Mouse (Mus musculus) urinary bladder, postnatal 14 days (tissue): ENCODE data around the gene Dync2li1.

Source experiments
- DNase-seq: peaks from one replicate; pipeline ENCODE4 v3.0.0; 2021; ENCODE audit warnings: low spot score

Gene Dync2li1

GRCm38 (mm10) chr17:84626276-84626856, at the start of gene Dync2li1:
TSS of gene Dync2li1 (plus strand) at chr17:84626496.
- peak; percentile 91 for DNase-seq

GRCm38 (mm10) chr17:84576621-84577293, 49.5 kb upstream of the Dync2li1 start:
- no peak for DNase-seq

DNA sequence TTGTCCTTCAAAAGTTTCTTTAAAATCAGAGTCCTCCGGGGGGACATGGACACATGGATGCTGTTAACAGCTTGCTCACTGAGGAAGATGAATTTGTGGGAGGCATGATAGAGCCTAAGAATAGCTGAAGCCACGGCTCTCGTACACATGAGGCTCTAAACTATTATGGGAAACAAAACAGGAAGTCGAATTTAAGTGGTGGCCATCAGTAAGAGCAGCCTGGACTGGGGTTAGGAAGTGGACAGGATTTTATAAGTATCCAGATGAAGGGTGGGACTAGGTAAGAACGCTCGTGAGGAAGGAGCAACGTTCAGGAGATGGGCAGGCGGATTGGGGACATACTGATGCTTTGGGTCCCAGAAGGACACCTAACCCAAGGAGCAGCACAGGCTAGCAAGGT, 47.0 kb upstream of the Dync2li1 start:
- DNase-seq = no peak

- DNase-seq = no peak
Measured at GRCm38 (mm10) chr17:84579817-84580216, 46.5 kb upstream of the Dync2li1 start.

- no peak for DNase-seq
Measured at GRCm38 (mm10) chr17:84580821-84581220, 45.5 kb upstream of the Dync2li1 start.

- DNase-seq = no peak
Measured at GRCm38 (mm10) chr17:84581740-84582414, 44.4 kb upstream of the Dync2li1 start.

GRCm38 (mm10) chr17:84584107-84584506, 42.2 kb upstream of the Dync2li1 start:
- no peak for DNase-seq

GRCm38 (mm10) chr17:84585104-84585503, 41.2 kb upstream of the Dync2li1 start:
- DNase-seq = peak; percentile 43

DNA sequence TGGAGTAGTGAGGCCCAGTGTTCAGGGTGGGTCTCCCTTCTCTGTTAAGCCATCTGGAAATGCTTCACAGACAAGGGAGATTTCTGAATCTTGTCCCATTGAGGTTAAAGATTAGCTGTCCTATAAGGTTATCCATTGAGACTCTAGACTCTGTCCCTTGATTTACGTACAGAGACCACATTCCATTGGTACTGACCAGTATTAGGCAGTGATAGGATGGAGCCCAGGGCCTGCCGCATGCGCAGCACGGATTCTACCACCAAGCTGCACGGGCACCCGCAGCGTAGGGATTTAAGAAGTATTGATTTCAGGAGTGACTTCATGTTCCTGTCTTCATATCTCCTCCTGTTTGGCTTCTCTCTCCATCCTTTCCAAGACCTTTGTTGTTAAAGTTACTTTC, 36.2 kb upstream of the Dync2li1 start:
- DNase-seq = no peak

DNA sequence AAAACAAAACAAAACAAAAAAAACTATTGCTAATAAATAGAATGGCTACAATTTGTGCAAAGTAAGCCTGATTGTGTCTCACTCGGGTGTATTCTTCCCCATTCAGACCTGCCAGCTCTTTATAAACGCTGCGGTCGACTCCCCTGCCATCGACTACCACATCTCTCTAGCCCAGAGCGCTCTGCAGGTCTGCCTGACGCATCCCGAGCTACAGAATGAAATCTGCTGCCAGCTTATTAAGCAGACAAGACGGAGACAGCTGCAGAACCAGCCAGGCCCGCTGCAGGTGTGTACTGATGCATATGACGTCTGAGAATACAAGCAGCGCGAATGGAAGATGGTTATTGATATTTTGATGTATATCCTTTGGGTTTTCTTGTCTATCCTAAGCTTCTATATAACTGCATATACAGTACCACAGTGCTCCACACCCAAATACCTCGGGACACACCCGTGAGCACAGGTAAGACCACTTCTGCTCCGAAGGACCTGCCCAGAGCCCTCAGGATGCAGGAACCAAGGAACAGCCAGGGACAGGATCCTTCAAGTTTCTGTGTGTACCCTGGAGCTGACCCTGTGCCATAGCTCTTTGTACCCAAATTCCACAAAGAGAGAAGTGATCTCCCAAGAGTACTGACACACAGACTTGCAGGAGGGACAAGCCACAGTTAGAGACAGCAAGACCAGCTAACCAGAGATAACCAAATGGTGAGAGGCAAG, 34.7 kb upstream of the Dync2li1 start:
- DNase-seq = no peak

DNA sequence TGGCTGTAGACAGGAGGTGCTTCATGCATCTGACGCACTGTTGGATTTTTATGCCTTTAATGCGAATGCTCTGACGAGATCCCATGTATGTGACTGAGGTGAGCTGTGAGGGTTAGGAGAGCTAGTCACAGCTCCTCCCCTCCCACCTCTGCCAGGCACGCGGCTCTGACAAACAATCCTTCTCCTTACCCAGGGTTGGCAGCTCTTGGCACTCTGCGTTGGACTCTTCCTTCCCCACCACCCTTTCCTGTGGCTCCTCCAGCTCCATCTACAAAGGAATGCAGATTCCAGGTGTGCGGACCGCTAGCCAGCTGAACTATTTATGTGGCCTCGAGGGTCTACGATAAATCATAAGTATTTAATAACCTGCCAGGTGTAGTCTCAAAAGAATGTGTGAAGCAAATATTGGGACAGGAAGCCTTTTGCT, 30.3 kb upstream of the Dync2li1 start:
- DNase-seq = no peak

DNA sequence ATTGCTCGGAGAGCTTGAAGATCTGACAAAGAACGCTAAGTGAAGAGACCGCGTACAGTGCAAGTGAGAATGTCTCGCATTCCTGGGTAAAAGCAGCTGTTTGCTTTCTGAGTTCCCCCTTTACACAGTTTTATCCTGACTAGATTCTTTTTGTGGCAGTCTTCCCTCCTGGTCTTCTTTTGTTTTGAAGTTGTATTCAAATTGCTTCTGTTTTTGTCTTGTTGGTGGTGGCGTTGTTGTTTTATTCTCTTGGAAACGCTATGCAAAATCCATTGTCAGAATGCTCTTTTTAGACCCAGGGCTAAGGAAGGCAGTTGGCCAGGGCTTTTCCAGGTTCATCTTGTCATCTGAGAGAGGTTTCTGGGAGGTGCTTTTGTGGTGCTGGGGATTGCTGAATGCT, 29.8 kb upstream of the Dync2li1 start:
- DNase-seq = no peak

DNA sequence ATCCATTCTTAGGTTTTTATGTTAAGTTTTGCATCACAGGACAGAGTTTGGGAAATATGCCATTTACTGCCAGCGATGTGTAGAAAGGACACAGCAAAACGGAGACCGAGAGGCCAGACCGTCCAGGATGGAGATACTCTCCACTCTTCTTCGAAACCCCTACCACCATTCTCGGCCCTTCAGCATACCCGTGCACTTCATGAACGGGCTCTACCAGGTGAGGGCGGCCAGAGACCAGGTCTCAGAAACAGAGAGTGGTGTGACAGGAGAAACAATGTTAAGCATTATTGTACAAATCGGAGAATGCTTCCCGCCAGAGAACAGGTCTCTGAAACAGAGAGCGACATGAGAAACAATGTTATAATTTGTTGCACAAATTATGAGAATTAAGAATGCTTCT, 28.4 kb upstream of the Dync2li1 start:
- DNase-seq = no peak

DNA sequence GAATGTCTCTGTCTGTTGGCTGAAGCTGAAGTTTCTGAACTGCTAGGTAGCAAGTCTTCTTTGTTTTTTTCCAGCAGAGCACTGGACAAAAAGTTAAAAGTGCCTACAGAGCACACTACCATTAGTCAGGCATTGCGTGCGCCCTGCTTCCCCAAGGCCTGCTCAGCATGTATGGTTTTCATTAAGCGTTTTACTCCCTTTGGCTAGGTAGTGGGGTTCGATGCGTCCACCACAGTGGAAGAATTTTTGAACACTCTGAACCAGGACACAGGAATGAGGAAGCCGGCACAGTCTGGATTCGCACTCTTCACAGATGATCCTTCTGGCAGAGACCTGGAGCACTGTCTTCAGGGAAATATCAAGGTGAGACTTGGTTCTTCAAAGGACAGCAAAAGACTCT, 27.4 kb upstream of the Dync2li1 start:
- no peak for DNase-seq

- no peak for DNase-seq
Measured at GRCm38 (mm10) chr17:84600051-84600983, 26.0 kb upstream of the Dync2li1 start.

- DNase-seq = no peak
Measured at GRCm38 (mm10) chr17:84601805-84602204, 24.5 kb upstream of the Dync2li1 start.

DNA sequence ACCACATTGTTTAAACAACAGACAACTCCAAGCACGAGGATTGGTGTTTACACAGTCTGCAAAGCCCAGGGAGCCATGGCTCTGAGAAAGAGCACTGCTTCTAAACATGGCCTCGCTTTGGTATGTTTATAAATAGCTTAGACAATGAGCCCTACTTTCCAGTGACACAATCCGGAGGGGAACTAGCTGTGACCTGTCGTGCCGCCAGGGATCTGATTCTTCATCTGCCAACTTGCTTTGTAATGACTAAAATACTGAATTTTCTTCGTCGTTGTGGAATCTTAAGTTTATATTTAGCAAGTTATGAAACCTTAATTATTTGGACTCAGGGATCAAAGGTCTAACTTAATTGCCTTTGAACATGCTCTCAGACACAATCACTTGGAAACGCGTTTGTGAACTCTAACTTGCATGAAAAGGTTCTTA, 23.1 kb upstream of the Dync2li1 start:
- DNase-seq = no peak

DNA sequence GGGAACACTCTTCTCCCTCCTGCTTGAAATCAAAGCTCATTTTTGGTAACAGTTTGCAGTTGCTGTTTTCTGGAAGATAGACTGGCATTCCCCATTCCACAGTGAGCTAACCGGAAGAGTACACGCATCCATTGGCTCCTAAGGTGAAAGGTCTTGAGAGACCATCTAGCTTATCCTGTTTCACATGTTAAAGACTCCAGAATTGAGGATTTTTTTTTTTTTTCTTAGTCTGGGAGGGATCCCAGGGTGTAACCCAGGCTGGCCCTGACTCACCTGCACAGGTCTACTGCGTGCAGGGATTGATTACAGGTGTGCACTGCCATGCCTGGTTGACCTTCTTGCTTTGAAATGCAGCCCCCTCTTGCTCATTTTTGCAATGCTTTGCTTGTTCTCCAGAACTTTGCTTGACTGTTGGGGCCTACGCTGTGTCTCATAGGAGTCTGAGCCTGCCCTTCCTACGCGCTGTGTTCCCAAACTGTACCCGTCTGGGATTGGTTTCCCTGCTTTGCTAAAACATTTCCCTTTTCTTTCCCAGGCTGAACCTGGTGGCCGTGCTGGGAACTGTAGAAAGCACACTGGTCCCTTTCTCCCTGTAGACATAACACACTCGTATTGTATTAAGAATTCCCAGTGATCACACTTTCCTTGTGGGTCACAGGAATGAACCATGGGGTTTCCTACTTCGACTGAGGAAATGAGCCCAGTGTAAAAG, 22.4 kb upstream of the Dync2li1 start:
- no peak for DNase-seq

- no peak for DNase-seq
Measured at GRCm38 (mm10) chr17:84606976-84607375, 19.3 kb upstream of the Dync2li1 start.

- DNase-seq = no peak
Measured at GRCm38 (mm10) chr17:84607617-84608016, 18.7 kb upstream of the Dync2li1 start.

- DNase-seq = no peak
Measured at GRCm38 (mm10) chr17:84608606-84609005, 17.7 kb upstream of the Dync2li1 start.
